In genomic region chr8:20596842-20597708, GRCm38 (mm10) we compare ENCODE assay signal across 10 mouse cellular contexts. TPM values are rescaled to one million over a fixed set of nuclear protein-coding genes. Genes with fewer than 3 reads are reported as not detected.
DNase-seq lines count a peak whose midpoint lies in the region; ATAC-seq and TF ChIP-seq lines count a peak whose summit lies in the region.
"Not testable (repeated sequence)": the region's sequence is repeated elsewhere in the genome, so short reads cannot be mapped to it uniquely, and the experiment has no call there.
"Had no signal": no experiment of that assay in that cellular context is flagged by ENCODE, and none has a peak within 500 bp of the region (broad histone marks: within the 10 kb centered on the region; RNA-seq: fewer than 3 reads in every experiment).

No protein-coding gene starts in this region.

- H3K9ac ChIP-seq in intestine, postnatal 0 days (ENCODE audit: low read depth, low read length): not testable (repeated sequence)

- H3K4me3 ChIP-seq in forebrain, embryonic 10.5 days; intestine, postnatal 0 days (ENCODE audit: low read depth, low read length): not testable (repeated sequence)

- DNase-seq in adrenal gland, postnatal 36 days: peak; percentile 32 to 34
- DNase-seq in forebrain, embryonic 10.5 days (ENCODE audit: extremely low spot score, low spot score): peak; percentile 10
- peak; percentile 57 to 68 for DNase-seq in heart, adult 9 months (ENCODE audit: low spot score in 2 of 2)
- DNase-seq in left cerebral cortex, postnatal 14 days (ENCODE audit: low spot score in 2 of 2): peak; percentile 68 to 72
- DNase-seq in lung, postnatal 25 days (ENCODE audit: low spot score): peak; percentile 56
- peak; percentile 29 to 58 for DNase-seq in right cerebral cortex, adult 2 months (ENCODE audit: low spot score in 2 of 2)
- DNase-seq in urinary bladder, postnatal 10 days (ENCODE audit: low spot score): peak; percentile 90

- not testable (repeated sequence) for H3K27ac ChIP-seq in forebrain, embryonic 10.5 days; intestine, postnatal 0 days (ENCODE audit: low read depth, low read length)

- not testable (repeated sequence) for H3K27me3 ChIP-seq in forebrain, embryonic 10.5 days (ENCODE audit: poor library complexity, severe bottlenecking); intestine, postnatal 0 days (replicated peaks; ENCODE audit: control insufficient read depth, insufficient read depth, low read length)

- not testable (repeated sequence) for H3K4me1 ChIP-seq in forebrain, embryonic 10.5 days; intestine, postnatal 0 days (replicated peaks; ENCODE audit: control insufficient read depth, insufficient read depth, low read length)

- not testable (repeated sequence) for H3K4me2 ChIP-seq in intestine, postnatal 0 days (replicated peaks; ENCODE audit: low read depth)

- WGBS in forebrain, embryonic 10.5 days: 89% methylated on average over 10 of the region's 13 CpGs
- 70% methylated on average over 9 of the region's 13 CpGs for WGBS in intestine, postnatal 0 days

- intact Hi-C loops in left cerebral cortex, postnatal 14 days (cut with DNase I): not testable (repeated sequence)

- not testable (repeated sequence) for H3K9me3 ChIP-seq in forebrain, embryonic 10.5 days; intestine, postnatal 0 days (ENCODE audit: control insufficient read depth)

- ATAC-seq in intestine, postnatal 0 days: peak; percentile 67

- H3K36me3 ChIP-seq in forebrain, embryonic 10.5 days (replicated peaks); intestine, postnatal 0 days (ENCODE audit: control insufficient read depth, insufficient read depth): not testable (repeated sequence)

- not testable (repeated sequence) for TF ChIP-seq CTCF in intestine, postnatal 0 days (IDR thresholded peaks at IDR 0.05; ENCODE audit: low read depth)

RNA-seq across cellular contexts. Expression of gene Gm21119, which starts 17.6 kb away (rescaled TPM):
- total RNA-seq in adrenal gland, postnatal 36 days (2021): under 1 TPM; 0.43 to 0.92 TPM
- polyA plus RNA-seq in forebrain, embryonic 10.5 days (2016; fragmentation: Nextera tagmentation; extraction: Ambion mirVana): not detected in 2 replicates
- 0.12 and 0.13 TPM in 2 replicates for polyA plus RNA-seq in intestine, postnatal 0 days (2015; fragmentation: Nextera tagmentation; extraction: Ambion mirVana)
- total RNA-seq in left cerebral cortex, postnatal 14 days (2021): 1 to 10 TPM; 1.1 to 1.4 TPM
- polyA plus RNA-seq: large intestine, adult 2 months; spleen, adult 2 months had no signal

Comparison
In these comparisons a context has a peak if more than half of its experiments do, and no peak if none do; other contexts are left out.
1. DNase-seq: peak in every context shown above with its lines; median percentile 90 in urinary bladder, postnatal 10 days; 70 in left cerebral cortex, postnatal 14 days; 62 in heart, adult 9 months; 56 in lung, postnatal 25 days; 44 in right cerebral cortex, adult 2 months; 33 in adrenal gland, postnatal 36 days; 10 in forebrain, embryonic 10.5 days.